Mouse (Mus musculus) stomach, embryonic 15.5 days (tissue): ENCODE results near the gene Cenpe. TPM values are rescaled to one million over a fixed set of nuclear protein-coding genes. Genes with fewer than 3 reads are reported as not detected.

ENCODE experiments used
- ATAC-seq: fragments of 200-750 bp; cut with Nextera tagmentation; 2 replicates; pipeline ENCODE4 v1.8.0; 2017; ENCODE audit warnings: low read depth, moderate number of reproducible peaks, moderate TSS enrichment; ENCODE audit not compliant: insufficient read depth, low FRiP score
- H3K27ac ChIP-seq: fragments of 300-500 bp; sonication (generic); 2 replicates; pipeline ENCODE4 v1.5.1; 2015; ENCODE audit warnings: mild to moderate bottlenecking, inconsistent platforms
- H3K27me3 ChIP-seq: fragments of 300-500 bp; sonication (generic); replicated peaks from 2 replicates; pipeline ENCODE4 v1.6.1; 2015; ENCODE audit warnings: inconsistent platforms
- H3K36me3 ChIP-seq: fragments of 300-500 bp; sonication (generic); 2 replicates; pipeline ENCODE4 v1.6.1; 2015; ENCODE audit warnings: inconsistent platforms
- H3K4me1 ChIP-seq: fragments of 300-500 bp; sonication (generic); 2 replicates; pipeline ENCODE4 v1.6.1; 2015; ENCODE audit warnings: inconsistent platforms
- H3K4me2 ChIP-seq: fragments of 300-500 bp; sonication (generic); 2 replicates; pipeline ENCODE4 v1.6.1; 2015; ENCODE audit warnings: mild to moderate bottlenecking, inconsistent platforms
- H3K4me3 ChIP-seq: fragments of 300-500 bp; sonication (generic); replicated peaks from 2 replicates; pipeline ENCODE4 v1.5.1; 2015; ENCODE audit warnings: inconsistent platforms
- H3K9ac ChIP-seq: fragments of 300-500 bp; sonication (generic); 2 replicates; pipeline ENCODE4 v1.6.1; 2015; ENCODE audit warnings: inconsistent platforms
- H3K9me3 ChIP-seq: fragments of 300-500 bp; sonication (generic); 2 replicates; pipeline ENCODE4 v1.6.1; 2016; ENCODE audit warnings: inconsistent platforms
- WGBS: fragments of 180-500 bp; shearing (Covaris S2); methylation state at CpG from one replicate; pipeline ENCODE4 v1.1.7; 2015; 5-methylcytosine and 5-hydroxymethylcytosine counted together
- polyA plus RNA-seq: library from polyadenylated mRNA; unstranded; fragments of >200 nt; fragmentation: Nextera tagmentation; extraction: Ambion mirVana; gene quantifications from 2 replicates; pipeline ENCODE4 v1.2.1, GENCODE M21; 2015

Cenpe gene
- polyA plus RNA-seq, 1 experiment from 2014 or later = 24.2 TPM

DNA sequence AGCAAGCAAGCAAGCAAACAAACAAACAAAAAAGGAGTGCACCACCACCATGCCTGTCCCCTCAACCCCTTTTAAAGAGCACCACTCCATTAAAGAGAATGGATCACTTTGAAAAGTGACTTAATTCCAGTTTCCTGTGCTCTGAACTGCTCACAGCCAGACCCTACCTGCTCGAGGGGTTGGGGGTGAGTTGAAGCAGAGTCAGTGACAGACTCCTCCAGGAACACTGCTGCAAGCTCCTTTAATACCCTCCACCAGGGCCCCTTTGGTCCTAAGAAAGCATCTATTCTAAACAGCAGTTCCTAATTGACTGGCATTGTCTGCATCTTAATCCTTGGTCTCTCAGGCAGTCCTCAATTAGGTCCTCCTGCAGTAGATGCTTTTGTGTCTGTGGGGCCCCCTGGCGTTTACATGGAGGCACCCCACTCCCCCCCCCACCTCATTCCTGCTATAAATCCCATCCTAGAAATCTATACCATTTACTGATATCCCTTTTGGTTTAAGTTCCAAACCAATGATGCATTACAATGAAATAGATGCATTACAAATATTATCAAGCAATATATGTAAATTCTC, 100.7 kb downstream of the Cenpe start:
- Histone ChIP-seq H3K4me2 (no peak overlapping the region), H3K9ac (no peak overlapping the region), H3K4me3 (no peak overlapping the region), H3K27ac (no peak overlapping the region), H3K27me3 (no peaks in the 10 kb centered on the region), H3K36me3 (no peaks in the 10 kb centered on the region), H3K9me3 (no peaks in the 10 kb centered on the region), H3K4me1 (no peaks in the 10 kb centered on the region)
- 41% methylated on average over 2 of the region's 2 CpGs for WGBS
- no peak for ATAC-seq

- H3K36me3 ChIP-seq = no peaks in the 10 kb centered on the region
- 71% methylated on average over 2 of the region's 2 CpGs for WGBS
Observed at GRCm38 (mm10) chr3:135313727-135314126, 101.4 kb downstream of the Cenpe start.

GRCm38 (mm10) chr3:135314811-135315210, 102.5 kb downstream of the Cenpe start:
- Histone ChIP-seq H3K9me3 (no peaks in the 10 kb centered on the region), H3K4me1 (no peaks in the 10 kb centered on the region), H3K27me3 (no peaks in the 10 kb centered on the region), H3K36me3 (no peaks in the 10 kb centered on the region), H3K4me2 (no peak overlapping the region), H3K9ac (no peak overlapping the region), H3K4me3 (no peak overlapping the region), H3K27ac (no peak overlapping the region)
- no peak for ATAC-seq
- WGBS = 67% methylated on average over 2 of the region's 2 CpGs

More at GRCm38 (mm10) chr3:135313727-135314126, 101.4 kb downstream of the Cenpe start:
- H3K27ac ChIP-seq = no peak overlapping the region
- H3K4me3 ChIP-seq = no peak overlapping the region
- no peaks in the 10 kb centered on the region for H3K9me3 ChIP-seq
- H3K4me1 ChIP-seq = no peaks in the 10 kb centered on the region
- ATAC-seq = no peak
- H3K4me2 ChIP-seq = no peak overlapping the region
- H3K27me3 ChIP-seq = no peaks in the 10 kb centered on the region
- no peak overlapping the region for H3K9ac ChIP-seq

GRCm38 (mm10) chr3:135315720-135316425, 103.5 kb downstream of the Cenpe start:
- no peaks in the 10 kb centered on the region for H3K4me1 ChIP-seq
- no peak overlapping the region for H3K4me2 ChIP-seq
- no peaks in the 10 kb centered on the region for H3K9me3 ChIP-seq

DNA sequence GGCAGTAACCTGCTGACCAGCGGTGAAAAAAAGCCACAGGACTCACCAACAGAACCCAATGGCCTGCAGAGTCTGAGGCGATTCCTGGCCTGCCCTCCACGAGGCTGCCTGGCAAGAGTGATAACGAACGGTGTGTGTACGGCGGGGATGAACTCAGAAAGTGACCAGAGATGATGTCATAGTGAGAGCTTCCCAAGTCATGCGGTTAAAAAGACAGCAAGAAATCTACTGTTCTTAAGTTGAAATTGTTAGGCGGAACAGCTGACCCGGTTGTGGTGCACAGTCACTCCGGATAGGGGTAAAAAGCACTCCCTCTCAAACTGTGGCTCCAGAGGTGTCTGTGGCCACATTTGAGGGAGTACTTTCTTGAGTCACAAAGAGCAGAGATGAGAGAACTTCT, 106.0 kb downstream of the Cenpe start:
- 82% methylated on average over 11 of the region's 11 CpGs for WGBS
- Histone ChIP-seq H3K4me2 (no peak overlapping the region), H3K36me3 (no peaks in the 10 kb centered on the region), H3K4me3 (no peak overlapping the region), H3K27me3 (no peaks in the 10 kb centered on the region), H3K9me3 (no peaks in the 10 kb centered on the region), H3K4me1 (no peaks in the 10 kb centered on the region), H3K27ac (no peak overlapping the region), H3K9ac (no peak overlapping the region)
- no peak for ATAC-seq

More at GRCm38 (mm10) chr3:135315720-135316425, 103.5 kb downstream of the Cenpe start:
- Histone ChIP-seq H3K4me3 (no peak overlapping the region), H3K27ac (no peak overlapping the region), H3K9ac (no peak overlapping the region), H3K36me3 (no peaks in the 10 kb centered on the region), H3K27me3 (no peaks in the 10 kb centered on the region)
- no peak for ATAC-seq
- WGBS = 85% methylated on average over 9 of the region's 9 CpGs

Other genes starting within 250 kb of the Cenpe start
- gene Bdh2, start 68.7 kb downstream of the Cenpe start, polyA plus RNA-seq = 6.4 and 7.0 TPM in 2 replicates
- gene Slc9b2, start 95.2 kb downstream of the Cenpe start, polyA plus RNA-seq = 2.2 and 2.4 TPM in 2 replicates
- gene Slc9b1, start 135.5 kb downstream of the Cenpe start, polyA plus RNA-seq = 0.13 and 0.17 TPM in 2 replicates
- gene Cisd2, start 211.4 kb downstream of the Cenpe start, polyA plus RNA-seq = 60.2 and 64.0 TPM in 2 replicates
- 469 and 491 TPM in 2 replicates for gene Ube2d3, start 225.6 kb downstream of the Cenpe start, polyA plus RNA-seq